Mouse (Mus musculus) liver, embryonic 14.5 days (tissue): ENCODE measurements at regions not wholly inside any gene's neighbourhood (a gene's known extent, or its start where the extent isn't known, plus 50 kb on each side); places are given as distances from the start of the nearest gene placed in this dataset.
"Not testable (repeated sequence)": the region's sequence is repeated elsewhere in the genome, so short reads cannot be mapped to it uniquely, and the experiment has no call there.

ENCODE experiments used
- ATAC-seq: fragments of 200-750 bp; cut with Nextera tagmentation; 2 replicates; pipeline ENCODE4 v1.8.0; 2017; ENCODE audit warnings: moderate number of reproducible peaks, mild to moderate bottlenecking, moderate library complexity; ENCODE audit not compliant: insufficient read depth
- DNase-seq, 3 experiments: peaks; one replicate each; pipeline ENCODE4 v3.0.0-alpha.2; 2012 to 2013; ENCODE audit warnings: low read depth in 3 of 3, low spot score in 3 of 3
- H3K27ac ChIP-seq: fragments of 300-500 bp; sonication (generic); 2 replicates; pipeline ENCODE4 v1.5.1; 2014; ENCODE audit warnings: moderate library complexity, mild to moderate bottlenecking, control low read depth, inconsistent platforms
- H3K27me3 ChIP-seq: fragments of 300-500 bp; sonication (generic); 2 replicates; pipeline ENCODE4 v1.6.1; 2014; ENCODE audit warnings: mild to moderate bottlenecking, low read length, moderate library complexity; ENCODE audit not compliant: control insufficient read depth, insufficient read depth
- H3K36me3 ChIP-seq: fragments of 300-500 bp; sonication (generic); replicated peaks from 2 replicates; pipeline ENCODE4 v1.6.1; 2014; ENCODE audit warnings: low read depth; ENCODE audit not compliant: control insufficient read depth, insufficient read depth
- H3K4me1 ChIP-seq, 2 experiments: fragments of 200-500 bp in 1 of 2; fragments of 300-500 bp in 1 of 2; sonication (generic) in 1 of 2; replicated peaks; 2 replicates each; pipeline ENCODE4 v1.6.1; 2012 to 2014; ENCODE audit warnings: antibody characterized with exemption in 1 of 2, inconsistent platforms in 1 of 2, low read length in 1 of 2; ENCODE audit not compliant: control insufficient read depth in 2 of 2, insufficient read depth in 2 of 2
- H3K4me2 ChIP-seq: fragments of 300-500 bp; sonication (generic); 2 replicates; pipeline ENCODE4 v1.6.1; 2014; ENCODE audit warnings: low read depth, mild to moderate bottlenecking, control low read depth, moderate library complexity
- H3K4me3 ChIP-seq, 2 experiments: fragments of 200-500 bp in 1 of 2; fragments of 300-500 bp in 1 of 2; sonication (generic) in 1 of 2; 2 replicates each; pipeline ENCODE4 v1.5.1; 2012 to 2014; ENCODE audit warnings: low read depth in 2 of 2, low read length in 2 of 2, mild to moderate bottlenecking in 2 of 2, control low read depth in 1 of 2, inconsistent platforms in 1 of 2, moderate library complexity in 1 of 2; ENCODE audit not compliant: insufficient read depth in 1 of 2
- H3K9ac ChIP-seq: fragments of 300-500 bp; sonication (generic); replicated peaks from 2 replicates; pipeline ENCODE4 v1.6.1; 2014; ENCODE audit warnings: mild to moderate bottlenecking, control low read depth, moderate library complexity
- H3K9me3 ChIP-seq: fragments of 300-500 bp; sonication (generic); 2 replicates; pipeline ENCODE4 v1.6.1; 2016; ENCODE audit warnings: low read length, mixed read lengths; ENCODE audit not compliant: control insufficient read depth
- CTCF ChIP-seq: IDR thresholded peaks from 2 replicates; pipeline ENCODE4 v1.5.1; 2016; ENCODE audit warnings: antibody characterized with exemption, low read depth, control low read depth
- EP300 ChIP-seq: IDR thresholded peaks from 2 replicates; pipeline ENCODE4 v1.6.1; 2016; ENCODE audit warnings: antibody characterized with exemption, low read depth
- WGBS: fragments of 180-500 bp; shearing (Covaris S2); extraction: QIAGEN DNeasy Blood & Tissue Kit; methylation state at CpG from one replicate; pipeline ENCODE4 v1.1.7; 2014; ENCODE audit not compliant: insufficient replicate concordance; 5-methylcytosine and 5-hydroxymethylcytosine counted together

GRCm38 (mm10) chr12:113422736-113423254 is 66.5 kb upstream of the Adam6b start:
- Histone ChIP-seq H3K4me3 (no peak overlapping the region), H3K36me3 (no peaks in the 10 kb centered on the region), H3K9me3 (no peaks in the 10 kb centered on the region), H3K4me1 (no peaks in the 10 kb centered on the region), H3K9ac (no peak overlapping the region), H3K27ac (no peak overlapping the region), H3K4me2 (no peak overlapping the region), H3K27me3 (no peaks in the 10 kb centered on the region)
- TF ChIP-seq EP300, result no peak
- TF ChIP-seq CTCF, result no peak
- ATAC-seq (no peak), DNase-seq (no peak)
- WGBS, result 36% methylated on average over 5 of the region's 5 CpGs

DNA sequence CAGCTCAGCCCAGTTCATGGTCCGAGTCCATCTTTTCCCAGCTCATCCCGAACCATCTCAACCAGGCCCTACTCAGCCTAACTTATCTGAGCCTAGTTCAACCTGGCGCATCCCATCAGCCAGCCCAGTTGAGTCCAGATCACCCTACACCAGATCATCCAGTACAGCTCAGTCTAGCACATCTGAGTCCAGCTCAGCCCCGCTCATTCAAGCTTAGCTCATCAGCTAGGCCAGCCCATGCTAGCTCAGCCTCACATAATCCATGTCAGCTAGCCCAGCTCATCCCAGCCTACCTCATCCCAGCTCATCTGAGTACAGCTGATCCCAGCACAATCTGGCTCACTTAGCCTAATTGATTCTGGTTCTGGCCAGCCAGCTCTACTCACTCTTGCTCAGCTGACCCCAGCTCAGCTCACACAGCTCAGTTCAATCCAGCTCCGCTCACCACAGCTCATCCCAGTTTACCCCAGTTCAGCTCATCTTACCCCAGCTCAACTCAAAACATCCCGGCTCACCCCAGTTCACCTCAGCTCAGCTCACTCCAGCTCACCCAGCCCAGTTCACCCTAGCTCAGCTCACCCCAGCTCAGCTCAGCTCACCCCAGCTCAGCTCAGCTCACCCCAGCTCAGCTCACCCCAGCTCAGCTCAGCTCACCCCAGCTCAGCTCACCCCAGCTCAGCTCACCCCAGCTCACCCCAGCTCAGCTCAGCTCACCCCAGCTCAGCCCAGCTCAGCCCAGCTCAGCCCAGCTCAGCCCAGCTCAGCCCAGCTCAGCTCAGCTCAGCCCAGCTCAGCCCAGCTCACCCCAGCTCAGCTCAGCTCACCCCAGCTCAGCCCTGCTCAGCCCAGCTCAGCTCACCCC is 65.3 kb upstream of the Adam6b start:
- no peak for ATAC-seq
- H3K27ac ChIP-seq, result no peak overlapping the region
- no peaks in the 10 kb centered on the region for H3K9me3 ChIP-seq
- no peak for TF ChIP-seq EP300
- no peak for TF ChIP-seq CTCF
- 69% methylated on average over 6 of the region's 6 CpGs for WGBS
- DNase-seq, result no peak
- no peaks in the 10 kb centered on the region for H3K4me1 ChIP-seq
- no peak overlapping the region for H3K4me2 ChIP-seq
- H3K9ac ChIP-seq, result no peak overlapping the region
- H3K27me3 ChIP-seq, result no peaks in the 10 kb centered on the region
- H3K4me3 ChIP-seq, result no peak overlapping the region
- no peaks in the 10 kb centered on the region for H3K36me3 ChIP-seq

DNA sequence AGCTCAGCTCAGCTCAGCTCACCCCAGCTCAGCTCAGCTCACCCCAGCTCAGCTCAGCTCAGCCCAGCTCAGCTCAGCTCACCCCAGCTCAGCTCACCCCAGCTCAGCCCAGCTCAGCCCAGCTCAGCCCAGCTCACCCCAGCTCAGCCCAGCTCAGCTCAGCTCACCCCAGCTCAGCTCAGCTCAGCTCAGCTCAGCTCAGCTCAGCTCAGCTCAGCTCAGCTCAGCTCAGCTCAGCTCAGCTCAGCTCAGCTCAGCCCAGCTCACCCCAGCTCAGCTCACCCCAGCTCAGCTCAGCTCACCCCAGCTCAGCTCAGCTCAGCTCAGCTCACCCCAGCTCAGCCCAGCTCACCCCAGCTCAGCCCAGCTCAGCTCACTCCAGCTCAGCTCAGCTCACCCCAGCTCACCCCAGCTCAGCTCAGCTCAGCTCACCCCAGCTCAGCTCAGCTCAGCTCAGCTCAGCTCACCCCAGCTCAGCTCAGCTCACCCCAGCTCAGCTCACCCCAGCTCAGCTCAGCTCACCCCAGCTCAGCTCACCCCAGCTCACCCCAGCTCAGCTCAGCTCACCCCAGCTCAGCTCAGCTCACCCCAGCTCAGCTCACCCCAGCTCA is 64.6 kb upstream of the Adam6b start:
- not testable (repeated sequence) for ATAC-seq, H3K27ac ChIP-seq, H3K9ac ChIP-seq, H3K4me2 ChIP-seq, DNase-seq, H3K4me3 ChIP-seq, H3K9me3 ChIP-seq, H3K4me1 ChIP-seq, H3K27me3 ChIP-seq, H3K36me3 ChIP-seq

DNA sequence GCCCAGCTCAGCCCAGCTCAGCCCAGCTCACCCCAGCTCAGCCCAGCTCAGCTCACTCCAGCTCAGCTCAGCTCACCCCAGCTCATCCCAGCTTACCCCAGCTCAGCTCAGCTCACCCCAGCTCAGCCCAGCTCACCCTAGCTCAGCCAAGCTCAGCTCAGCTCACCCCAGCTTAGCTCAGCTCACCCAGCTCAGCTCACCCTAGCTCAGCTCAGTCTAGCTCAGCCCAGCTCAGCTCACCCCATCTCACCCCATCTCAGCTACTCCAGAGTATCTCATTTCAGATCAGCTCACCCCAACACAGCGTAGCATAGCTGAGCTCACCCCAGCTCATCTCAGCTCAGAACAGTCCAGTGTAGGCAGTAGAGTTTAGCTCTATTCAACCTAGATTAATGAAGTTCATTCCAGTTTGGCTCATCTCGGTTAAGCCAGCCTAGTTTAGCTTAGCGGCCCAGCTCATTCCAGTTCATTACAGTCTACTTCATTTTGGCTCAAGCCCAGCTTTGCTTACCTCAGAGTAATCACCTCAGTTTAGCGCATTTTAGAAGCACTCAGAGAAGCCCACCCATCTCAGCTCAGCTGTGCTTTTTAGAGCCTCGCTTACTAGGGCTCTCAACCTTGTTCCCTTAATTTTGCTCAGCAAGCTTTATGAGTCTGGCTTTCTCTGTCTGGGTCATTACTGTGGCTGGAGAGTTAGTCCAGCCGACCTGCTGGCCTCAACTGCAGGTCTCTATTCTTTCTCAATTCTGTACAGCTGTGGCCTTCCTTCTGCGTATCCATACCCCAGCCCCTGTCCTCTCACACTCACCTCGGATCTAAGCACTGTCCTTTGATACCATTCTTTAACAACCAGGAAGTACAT is 63.9 kb upstream of the Adam6b start:
- no peak overlapping the region for H3K4me3 ChIP-seq
- no peak overlapping the region for H3K27ac ChIP-seq

DNA sequence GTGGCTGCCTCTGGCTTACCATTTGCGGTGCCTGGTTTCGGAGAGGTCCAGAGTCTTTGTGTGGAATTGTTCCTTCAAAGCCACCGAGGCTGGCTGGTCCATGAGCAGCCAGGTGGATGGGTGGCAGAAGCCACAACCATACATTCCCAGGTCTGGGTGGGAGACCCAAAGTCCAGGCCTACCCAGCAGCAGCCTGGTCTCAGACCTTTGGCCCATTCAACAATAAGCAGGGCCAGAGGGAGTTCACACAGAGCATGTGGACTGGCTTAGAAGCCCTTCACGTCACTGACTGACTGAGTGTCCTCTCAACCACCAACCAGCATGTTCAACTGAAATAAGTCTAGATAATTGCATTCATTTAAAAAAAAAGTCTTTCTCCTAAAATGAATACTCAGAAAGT is 62.7 kb upstream of the Adam6b start:
- H3K4me3 ChIP-seq, result no peak overlapping the region
- TF ChIP-seq EP300 (no peak), CTCF (no peak)

More for the DNA sequence above, 63.9 kb upstream of the Adam6b start:
- no peaks in the 10 kb centered on the region for H3K4me1 ChIP-seq
- TF ChIP-seq CTCF (no peak), EP300 (no peak)
- H3K9me3 ChIP-seq, result no peaks in the 10 kb centered on the region
- no peak for DNase-seq
- no peak for ATAC-seq
- H3K27me3 ChIP-seq, result no peaks in the 10 kb centered on the region
- 59% methylated on average over 8 of the region's 8 CpGs for WGBS
- no peaks in the 10 kb centered on the region for H3K36me3 ChIP-seq
- H3K4me2 ChIP-seq, result no peak overlapping the region
- no peak overlapping the region for H3K9ac ChIP-seq

More for the DNA sequence above, 62.7 kb upstream of the Adam6b start:
- H3K36me3 ChIP-seq, result no peaks in the 10 kb centered on the region
- no peak for ATAC-seq
- no peaks in the 10 kb centered on the region for H3K9me3 ChIP-seq
- no peak overlapping the region for H3K27ac ChIP-seq
- no peak overlapping the region for H3K4me2 ChIP-seq
- H3K4me1 ChIP-seq, result no peaks in the 10 kb centered on the region
- 68% methylated on average over 4 of the region's 4 CpGs for WGBS
- no peak overlapping the region for H3K9ac ChIP-seq
- H3K27me3 ChIP-seq, result no peaks in the 10 kb centered on the region
- no peak for DNase-seq
